Mouse (Mus musculus): Measurements from ENCODE around the gene Snx15. TPM values are rescaled to one million over a fixed set of nuclear protein-coding genes. Genes with fewer than 3 reads are reported as not detected.

Gene Snx15
- total and polyA plus RNA-seq, 3 experiments = 27.0 to 76.8 (median 28.2) TPM

DNA sequence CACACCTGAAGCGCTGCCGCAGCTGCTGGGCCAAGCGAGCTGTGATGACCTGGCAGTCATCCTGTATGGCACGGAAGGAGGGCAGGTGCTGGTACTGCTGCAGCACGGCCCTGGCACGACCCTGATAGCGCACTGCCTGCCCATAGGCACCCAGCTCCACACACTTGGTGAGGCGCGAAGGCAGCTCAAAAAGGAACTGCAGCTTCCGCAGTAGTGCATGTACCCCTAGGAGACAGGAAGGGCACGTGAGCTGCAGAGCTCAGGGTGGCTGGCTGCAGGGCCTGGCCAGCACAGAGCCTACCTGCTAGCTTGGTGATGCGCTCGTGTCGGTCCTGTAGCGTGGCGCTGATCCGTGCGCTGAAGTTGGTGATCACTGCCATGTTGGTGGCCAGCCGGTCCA is 56.8 kb downstream of the Snx15 start:
- DNase-seq = no peak

GRCm38 (mm10) chr19:6070571-6071250 is 57.4 kb downstream of the Snx15 start:
- no peak for DNase-seq

DNA sequence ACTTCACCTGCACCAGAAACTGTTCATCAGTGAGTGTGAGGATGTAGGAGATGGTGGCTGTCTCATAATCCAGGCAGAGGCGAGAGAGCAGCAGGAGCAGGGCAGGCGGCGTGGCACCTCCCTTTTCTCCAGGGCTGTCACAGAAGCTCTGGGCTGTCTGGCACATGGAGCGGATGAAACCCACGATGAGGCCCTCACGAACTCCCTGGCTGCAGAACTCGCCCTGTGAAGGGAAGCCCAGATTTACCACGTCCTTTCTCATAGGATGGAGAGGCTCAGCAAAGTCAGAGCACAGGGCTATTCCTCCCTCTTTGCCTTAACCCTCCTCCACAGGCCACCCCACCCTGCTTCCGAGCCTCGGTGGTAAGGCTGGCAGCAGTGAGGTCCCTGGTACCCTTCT is 58.3 kb downstream of the Snx15 start:
- DNase-seq = no peak

Other genes starting within 250 kb of the Snx15 start
- gene Tigd3, start 234.2 kb downstream of the Snx15 start, total RNA-seq (2021) = 1 to 10 TPM; 1.0 to 1.1 TPM
- 0.48 and 0.53 TPM in 2 replicates for gene Tigd3, start 234.2 kb downstream of the Snx15 start, polyA plus RNA-seq (2012; rRNA removed)
- gene Dpf2, start 215.3 kb downstream of the Snx15 start, total RNA-seq (2021) = 100 to 1,000 TPM in 1 of 2 experiments, 10 to 100 TPM in 1; 90.6 to 125 TPM
- 51.7 and 56.3 TPM in 2 replicates for gene Dpf2, start 215.3 kb downstream of the Snx15 start, polyA plus RNA-seq (2012; rRNA removed)
- 1 to 10 TPM; 5.5 to 8.0 TPM for gene Cdc42ep2, start 203.5 kb downstream of the Snx15 start, total RNA-seq (2021)
- 5.6 and 5.9 TPM in 2 replicates for gene Cdc42ep2, start 203.5 kb downstream of the Snx15 start, polyA plus RNA-seq (2012; rRNA removed)
- gene Pola2, start 164.1 kb downstream of the Snx15 start, total RNA-seq (2021) = 10 to 100 TPM; 15.9 to 20.4 TPM
- 36.0 and 41.0 TPM in 2 replicates for gene Pola2, start 164.1 kb downstream of the Snx15 start, polyA plus RNA-seq (2012; rRNA removed)
- gene Slc22a20, start 142.2 kb downstream of the Snx15 start, total RNA-seq (2021) = not detected
- gene Slc22a20, start 142.2 kb downstream of the Snx15 start, polyA plus RNA-seq (2012; rRNA removed) = not detected in 2 replicates
- 10 to 100 TPM; 34.9 to 42.1 TPM for gene Capn1, start 112.4 kb downstream of the Snx15 start, total RNA-seq (2021)
- gene Capn1, start 112.4 kb downstream of the Snx15 start, polyA plus RNA-seq (2012; rRNA removed) = 34.8 and 37.9 TPM in 2 replicates
- gene Syvn1, start 81.7 kb downstream of the Snx15 start, total RNA-seq (2021) = 10 to 100 TPM; 54.1 to 71.3 TPM
- gene Syvn1, start 81.7 kb downstream of the Snx15 start, polyA plus RNA-seq (2012; rRNA removed) = 87.3 and 114 TPM in 2 replicates
- 10 to 100 TPM; 64.8 to 67.5 TPM for gene Mrpl49, start 70.5 kb downstream of the Snx15 start, total RNA-seq (2021)
- 15.8 and 17.0 TPM in 2 replicates for gene Mrpl49, start 70.5 kb downstream of the Snx15 start, polyA plus RNA-seq (2012; rRNA removed)
- 1,000 to 10,000 TPM; 1,141 to 1,229 TPM for gene Fau, start 70.5 kb downstream of the Snx15 start, total RNA-seq (2021)
- 984 and 1,350 TPM in 2 replicates for gene Fau, start 70.5 kb downstream of the Snx15 start, polyA plus RNA-seq (2012; rRNA removed)
- gene Znhit2, start 67.1 kb downstream of the Snx15 start, total RNA-seq (2021) = 10 to 100 TPM; 24.7 to 37.5 TPM
- gene Znhit2, start 67.1 kb downstream of the Snx15 start, polyA plus RNA-seq (2012; rRNA removed) = 134 and 152 TPM in 2 replicates
- gene Tm7sf2, start 59.9 kb downstream of the Snx15 start, total RNA-seq (2021) = 10 to 100 TPM; 22.0 to 48.3 TPM
- gene Tm7sf2, start 59.9 kb downstream of the Snx15 start, polyA plus RNA-seq (2012; rRNA removed) = 91.9 and 126 TPM in 2 replicates
- gene Vps51, start 51.1 kb downstream of the Snx15 start, total RNA-seq (2021) = 10 to 100 TPM; 57.1 to 60.0 TPM
- gene Vps51, start 51.1 kb downstream of the Snx15 start, polyA plus RNA-seq (2012; rRNA removed) = 64.4 and 66.3 TPM in 2 replicates
- not detected for gene Tmem262, start 48.3 kb downstream of the Snx15 start, total RNA-seq (2021)
- gene Tmem262, start 48.3 kb downstream of the Snx15 start, polyA plus RNA-seq (2012; rRNA removed) = 1.0 TPM in 1 of 2 replicates, not detected in the other
- not detected for gene Gm28374, start 46.0 kb downstream of the Snx15 start, total RNA-seq (2021)
- gene Gm28374, start 46.0 kb downstream of the Snx15 start, polyA plus RNA-seq (2012; rRNA removed) = 0.38 and 0.64 TPM in 2 replicates
- 10 to 100 TPM; 38.9 to 43.5 TPM for gene Zfpl1, start 43.3 kb downstream of the Snx15 start, total RNA-seq (2021)
- gene Zfpl1, start 43.3 kb downstream of the Snx15 start, polyA plus RNA-seq (2012; rRNA removed) = 91.2 and 122 TPM in 2 replicates
- gene Cdca5, start 43.3 kb downstream of the Snx15 start, total RNA-seq (2021) = under 1 TPM; 0.73 to 0.98 TPM
- 0.32 and 0.80 TPM in 2 replicates for gene Cdca5, start 43.3 kb downstream of the Snx15 start, polyA plus RNA-seq (2012; rRNA removed)
- not detected for gene AC131692.1, start 33.9 kb downstream of the Snx15 start, total RNA-seq (2021)
- not detected in 2 replicates for gene AC131692.1, start 33.9 kb downstream of the Snx15 start, polyA plus RNA-seq (2012; rRNA removed)
- not detected for gene Naaladl1, start 22.5 kb downstream of the Snx15 start, total RNA-seq (2021)
- 0.09 and 0.13 TPM in 2 replicates for gene Naaladl1, start 22.5 kb downstream of the Snx15 start, polyA plus RNA-seq (2012; rRNA removed)
- gene Sac3d1, start 9.7 kb downstream of the Snx15 start, total RNA-seq (2021) = 10 to 100 TPM; 15.7 to 16.5 TPM
- 92.6 and 97.2 TPM in 2 replicates for gene Sac3d1, start 9.7 kb downstream of the Snx15 start, polyA plus RNA-seq (2012; rRNA removed)
- gene Batf2, start 12.7 kb upstream of the Snx15 start, total RNA-seq (2021) = 1 to 10 TPM; 1.8 to 2.6 TPM
- 5.0 and 6.6 TPM in 2 replicates for gene Batf2, start 12.7 kb upstream of the Snx15 start, polyA plus RNA-seq (2012; rRNA removed)
- gene Arl2, start 13.2 kb upstream of the Snx15 start, total RNA-seq (2021) = 10 to 100 TPM; 84.1 to 96.5 TPM
- 313 and 329 TPM in 2 replicates for gene Arl2, start 13.2 kb upstream of the Snx15 start, polyA plus RNA-seq (2012; rRNA removed)
- gene Majin, start 56.1 kb upstream of the Snx15 start, total RNA-seq (2021) = 1 to 10 TPM; 2.4 to 4.1 TPM
- 0.56 and 0.72 TPM in 2 replicates for gene Majin, start 56.1 kb upstream of the Snx15 start, polyA plus RNA-seq (2012; rRNA removed)
- 10 to 100 TPM; 18.7 to 23.7 TPM for gene Gpha2, start 98.1 kb upstream of the Snx15 start, total RNA-seq (2021)
- 237 and 302 TPM in 2 replicates for gene Gpha2, start 98.1 kb upstream of the Snx15 start, polyA plus RNA-seq (2012; rRNA removed)
- 100 to 1,000 TPM in 1 of 2 experiments, 10 to 100 TPM in 1; 87.1 to 123 TPM for gene Ppp2r5b, start 107.6 kb upstream of the Snx15 start, total RNA-seq (2021)
- 247 and 266 TPM in 2 replicates for gene Ppp2r5b, start 107.6 kb upstream of the Snx15 start, polyA plus RNA-seq (2012; rRNA removed)
- 10 to 100 TPM; 31.0 to 36.0 TPM for gene Atg2a, start 113.4 kb upstream of the Snx15 start, total RNA-seq (2021)
- gene Atg2a, start 113.4 kb upstream of the Snx15 start, polyA plus RNA-seq (2012; rRNA removed) = 105 and 108 TPM in 2 replicates
- gene Ehd1, start 148.4 kb upstream of the Snx15 start, total RNA-seq (2021) = 100 to 1,000 TPM; 129 to 133 TPM
- 470 and 474 TPM in 2 replicates for gene Ehd1, start 148.4 kb upstream of the Snx15 start, polyA plus RNA-seq (2012; rRNA removed)
- gene Cdc42bpg, start 178.2 kb upstream of the Snx15 start, total RNA-seq (2021) = 10 to 100 TPM; 14.4 to 24.6 TPM
- 23.7 and 26.6 TPM in 2 replicates for gene Cdc42bpg, start 178.2 kb upstream of the Snx15 start, polyA plus RNA-seq (2012; rRNA removed)
- 10 to 100 TPM; 54.6 to 54.8 TPM for gene Men1, start 206.7 kb upstream of the Snx15 start, total RNA-seq (2021)
- 71.1 and 71.2 TPM in 2 replicates for gene Men1, start 206.7 kb upstream of the Snx15 start, polyA plus RNA-seq (2012; rRNA removed)
- gene Map4k2, start 212.8 kb upstream of the Snx15 start, total RNA-seq (2021) = 10 to 100 TPM; 36.1 to 38.5 TPM
- gene Map4k2, start 212.8 kb upstream of the Snx15 start, polyA plus RNA-seq (2012; rRNA removed) = 150 and 161 TPM in 2 replicates
- 100 to 1,000 TPM; 141 to 286 TPM for gene Sf1, start 235.4 kb upstream of the Snx15 start, total RNA-seq (2021)
- 346 and 350 TPM in 2 replicates for gene Sf1, start 235.4 kb upstream of the Snx15 start, polyA plus RNA-seq (2012; rRNA removed)